Mouse (Mus musculus): Measurements from ENCODE around the gene Slco3a1. TPM values are rescaled to one million over a fixed set of nuclear protein-coding genes. Genes with fewer than 3 reads are reported as not detected.

The Slco3a1 gene
- total and polyA plus RNA-seq, 3 experiments = 0.04 to 0.35 TPM; not detected in 1

GRCm38 (mm10) chr7:74499470-74499869 is 55.1 kb downstream of the Slco3a1 start:
- Histone ChIP-seq H3K4me2 (ENCODE audit: insufficient read depth, low read depth, poor library complexity, severe bottlenecking) (no peak overlapping the region), H3K9ac (ENCODE audit: insufficient read depth, low read depth) (no peak overlapping the region), H3K4me3 (replicated peaks in 1 of 3; ENCODE audit: low read depth in 2 of 3, low read length in 2 of 3, poor library complexity in 1 of 3) (no peak overlapping the region), H3K36me3 (replicated peaks in 1 of 2; ENCODE audit: control insufficient read depth in 1 of 2, insufficient read depth in 1 of 2, low read length in 1 of 2) (no peaks in the 10 kb centered on the region), H3K27me3 (replicated peaks) (no peaks in the 10 kb centered on the region), H3K79me2 (replicated peaks; ENCODE audit: control insufficient read depth, extremely low read depth, insufficient read depth, poor library complexity, severe bottlenecking) (no peaks in the 10 kb centered on the region), H3K4me1 (ENCODE audit: control insufficient read depth in 1 of 2, insufficient read depth in 2 of 2) (peaks cover 0 to 16% of the 10 kb centered on the region in 2 experiments; a peak in 2 of 4 replicates), H3K27ac (ENCODE audit: insufficient read depth, low read depth) (no peak overlapping the region), H3K9me3 (replicated peaks; ENCODE audit: low read length) (peaks cover 29% of the 10 kb centered on the region)
- no peak for TF ChIP-seq BHLHE40 (IDR thresholded peaks at IDR 0.05; ENCODE audit: low read depth, low read length)
- no peak for TF ChIP-seq ZMIZ1 (IDR thresholded peaks at IDR 0.05; ENCODE audit: low read depth, low read length)
- no peak for TF ChIP-seq ZC3H11A (IDR thresholded peaks at IDR 0.05; ENCODE audit: low read depth, low read length)
- TF ChIP-seq JUN (IDR thresholded peaks at IDR 0.05; ENCODE audit: insufficient read depth, low read depth, low read length) = no peak
- in situ Hi-C loops (cut with MboI; ENCODE audit: low pct_ligation_motif_present, low pct_unique_long_range_greater_than_20kb, low sequenced_read_pairs) (no loop called here), dilution Hi-C loops (cut with MboI; ENCODE audit: extremely low pct_ligation_motif_present, extremely low pct_unique_long_range_greater_than_20kb, low sequenced_read_pairs) (no loop called here)
- DNase-seq (ENCODE audit: extremely low read depth) = no peak

DNA sequence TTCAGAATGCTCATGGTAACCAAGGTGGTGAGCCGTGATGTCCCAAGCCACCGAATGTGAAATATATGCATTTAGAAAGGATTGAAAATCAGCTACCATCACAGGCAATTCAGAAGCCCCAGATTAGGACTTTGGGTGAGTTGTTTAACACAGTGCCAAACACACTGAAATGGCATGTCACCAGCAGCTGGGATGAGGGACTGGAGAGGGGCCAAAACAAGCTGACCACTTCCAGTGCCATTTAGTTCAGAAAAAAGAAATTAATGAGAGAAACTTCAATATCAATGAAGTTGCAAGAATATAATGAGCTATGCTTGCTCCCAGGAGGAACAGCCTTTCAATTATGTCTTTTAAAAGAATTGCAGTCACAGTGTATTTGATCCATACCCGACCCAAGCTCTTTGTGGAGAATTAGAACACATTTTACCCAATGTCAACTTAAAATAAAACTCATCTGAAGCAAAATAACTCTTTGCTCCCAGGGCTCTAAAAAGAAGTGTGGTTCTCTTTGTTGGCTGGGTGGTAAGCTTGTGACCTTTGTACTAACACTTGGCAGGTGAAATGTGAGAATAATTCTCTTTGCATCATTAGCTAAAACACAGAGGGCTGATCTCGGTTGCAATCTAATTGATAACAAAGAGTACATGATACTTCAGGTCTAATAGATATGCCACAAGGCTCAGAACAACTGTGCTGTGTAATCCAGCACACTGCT is 56.2 kb downstream of the Slco3a1 start:
- Histone ChIP-seq H3K79me2 (replicated peaks; ENCODE audit: control insufficient read depth, extremely low read depth, insufficient read depth, poor library complexity, severe bottlenecking) (no peaks in the 10 kb centered on the region), H3K4me2 (ENCODE audit: insufficient read depth, low read depth, poor library complexity, severe bottlenecking) (no peak overlapping the region), H3K9ac (ENCODE audit: insufficient read depth, low read depth) (no peak overlapping the region), H3K27ac (ENCODE audit: insufficient read depth, low read depth) (no peak overlapping the region), H3K4me3 (replicated peaks in 1 of 3; ENCODE audit: low read depth in 2 of 3, low read length in 2 of 3, poor library complexity in 1 of 3) (no peak overlapping the region), H3K27me3 (replicated peaks) (no peaks in the 10 kb centered on the region), H3K9me3 (replicated peaks; ENCODE audit: low read length) (peaks cover 22% of the 10 kb centered on the region), H3K4me1 (ENCODE audit: control insufficient read depth in 1 of 2, insufficient read depth in 2 of 2) (peaks cover 0 to 16% of the 10 kb centered on the region in 2 experiments; a peak in 2 of 4 replicates), H3K36me3 (replicated peaks in 1 of 2; ENCODE audit: control insufficient read depth in 1 of 2, insufficient read depth in 1 of 2, low read length in 1 of 2) (no peaks in the 10 kb centered on the region)
- in situ Hi-C loops (cut with MboI; ENCODE audit: low pct_ligation_motif_present, low pct_unique_long_range_greater_than_20kb, low sequenced_read_pairs) = no loop called here
- no peak for DNase-seq (ENCODE audit: extremely low read depth)
- dilution Hi-C loops (cut with MboI; ENCODE audit: extremely low pct_ligation_motif_present, extremely low pct_unique_long_range_greater_than_20kb, low sequenced_read_pairs) = no loop called here
- no peak for TF ChIP-seq TBP (conservative IDR thresholded peaks at IDR 0.05; ENCODE audit: low read depth, low read length)
- TF ChIP-seq ETS1 (conservative IDR thresholded peaks at IDR 0.05; ENCODE audit: low read depth, low read length) = no peak
- TF ChIP-seq POLR2A (IDR thresholded peaks at IDR 0.05; ENCODE audit: low read depth, low read length) = no peak
- TF ChIP-seq ZKSCAN1 (IDR thresholded peaks at IDR 0.05; ENCODE audit: borderline replicate concordance, low read depth, low read length) = no peak
- no peak for TF ChIP-seq ZMIZ1 (IDR thresholded peaks at IDR 0.05; ENCODE audit: low read depth, low read length)
- TF ChIP-seq MXI1 (IDR thresholded peaks at IDR 0.05; ENCODE audit: low read depth, low read length) = no peak
- no peak for TF ChIP-seq SMC3 (IDR thresholded peaks at IDR 0.05; ENCODE audit: low read depth, low read length)
- no peak for TF ChIP-seq TCF12 (IDR thresholded peaks at IDR 0.05; ENCODE audit: low read depth, low read length)
- no peak for TF ChIP-seq PAX5 (IDR thresholded peaks at IDR 0.05; ENCODE audit: low read length)
- TF ChIP-seq KAT2A (IDR thresholded peaks at IDR 0.05; ENCODE audit: insufficient replicate concordance, low read length) = no peak
- TF ChIP-seq UBTF (IDR thresholded peaks at IDR 0.05; ENCODE audit: low read depth, low read length) = no peak
- no peak for TF ChIP-seq IRF4 (IDR thresholded peaks at IDR 0.05; ENCODE audit: low read depth, low read length)
- no peak for TF ChIP-seq SIN3A (IDR thresholded peaks at IDR 0.05; ENCODE audit: low read length)
- TF ChIP-seq EP300 (IDR thresholded peaks at IDR 0.05; ENCODE audit: low read length) = no peak
